Mouse (Mus musculus) G1E (cell line): Measurements from ENCODE around the gene Gm17087. TPM values are rescaled to one million over a fixed set of nuclear protein-coding genes. Genes with fewer than 3 reads are reported as not detected.

Source experiments
- ATAC-seq: 2 replicates; pipeline ENCODE4 v1.8.0; 2016; ENCODE audit warnings: mild to moderate bottlenecking; ENCODE audit not compliant: insufficient number of reproducible peaks, poor library complexity, low FRiP score, severe bottlenecking; ENCODE audit errors: extremely low read depth
- DNase-seq: peaks from one replicate; pipeline ENCODE4 v3.0.0; 2012; ENCODE audit warnings: low spot score
- H3K27me3 ChIP-seq: 2 replicates; pipeline ENCODE4 v1.6.1; 2012; ENCODE audit warnings: mild to moderate bottlenecking, low read length, inconsistent platforms; ENCODE audit not compliant: insufficient read depth
- H3K36me3 ChIP-seq: replicated peaks from 2 replicates; pipeline ENCODE3; 2012; ENCODE audit warnings: mild to moderate bottlenecking, inconsistent platforms
- H3K4me1 ChIP-seq: 2 replicates; pipeline ENCODE4 v1.6.1; 2012; ENCODE audit warnings: low read depth, low read length, inconsistent platforms, mixed read lengths; ENCODE audit not compliant: insufficient read depth
- H3K4me3 ChIP-seq: 2 replicates; pipeline ENCODE4 v1.5.1; 2012; ENCODE audit warnings: low read depth, mild to moderate bottlenecking, inconsistent platforms, low read length, moderate library complexity, mixed read lengths
- H3K9me3 ChIP-seq: replicated peaks from 2 replicates; pipeline ENCODE4 v1.6.1; 2012; ENCODE audit warnings: inconsistent platforms
- CTCF ChIP-seq: IDR thresholded peaks from 2 replicates; pipeline ENCODE4 v1.5.1; 2012; ENCODE audit warnings: low read depth, low read length, inconsistent platforms, mixed read lengths
- GATA1 ChIP-seq: IDR thresholded peaks from 2 replicates; pipeline ENCODE4 v1.6.1; 2012; ENCODE audit warnings: borderline replicate concordance, low read length, inconsistent platforms, mixed read lengths
- GATA2 ChIP-seq: IDR thresholded peaks from 2 replicates; pipeline ENCODE4 v1.6.1; 2012; ENCODE audit warnings: low read depth, low read length, inconsistent platforms, borderline replicate concordance
- POLR2AphosphoS5 ChIP-seq: IDR thresholded peaks from 2 replicates; pipeline ENCODE4 v1.6.1; 2012; ENCODE audit warnings: low read depth, low read length, inconsistent platforms; ENCODE audit not compliant: insufficient replicate concordance
- TAL1 ChIP-seq: conservative IDR thresholded peaks from 2 replicates; pipeline ENCODE4 v1.6.1; 2012; ENCODE audit warnings: low read depth, low read length, inconsistent platforms, mixed read lengths
- polyA plus RNA-seq: library from polyadenylated mRNA; stranded (reverse); fragments of >175 nt; gene quantifications from 2 replicates; pipeline ENCODE4 v1.2.3, GENCODE M21; 2012
- total RNA-seq, 2 experiments: library from RNA; stranded (forward) in 1 of 2; stranded (reverse) in 1 of 2; fragments of 200-1000 nt in 1 of 2; fragments of >200 nt in 1 of 2; fragmentation: Nextera tagmentation in 1 of 2; gene quantifications; 2 replicates each; pipeline ENCODE4 v1.2.3; 2014 to 2017

Gene Gm17087
- total and polyA plus RNA-seq, 3 experiments, result not detected

GRCm38 (mm10) chr17:8532609-8533008, 34.1 kb downstream of the Gm17087 start:
- ATAC-seq (no peak), DNase-seq (no peak)
- TF ChIP-seq TAL1 (no peak), GATA1 (no peak), CTCF (no peak), POLR2AphosphoS5 (no peak), GATA2 (no peak)
- no peak overlapping the region for H3K4me3 ChIP-seq
- no peaks in the 10 kb centered on the region for H3K36me3 ChIP-seq
- 0 out of 2 replicates have a peak, but pooled peaks cover 3% of the 10 kb centered on the region for H3K27me3 ChIP-seq
- H3K9me3 ChIP-seq, result no peaks in the 10 kb centered on the region; the same call in 1 of the 2 replicates
- no peaks in the 10 kb centered on the region for H3K4me1 ChIP-seq

- Histone ChIP-seq H3K9me3 (peaks cover 24% of the 10 kb centered on the region), H3K4me1 (no peaks in the 10 kb centered on the region), H3K36me3 (no peaks in the 10 kb centered on the region), H3K4me3 (no peak overlapping the region), H3K27me3 (peaks cover 17% of the 10 kb centered on the region)
- no peak for ATAC-seq
- no peak for DNase-seq
- TF ChIP-seq CTCF (no peak), TAL1 (no peak), POLR2AphosphoS5 (no peak), GATA1 (no peak), GATA2 (no peak)
These were observed 38.1 kb downstream of the Gm17087 start for GRCm38 (mm10) chr17:8528641-8529040.

GRCm38 (mm10) chr17:8526815-8527261, 39.9 kb downstream of the Gm17087 start:
- H3K4me1 ChIP-seq, result no peaks in the 10 kb centered on the region
- TF ChIP-seq POLR2AphosphoS5 (no peak), CTCF (no peak), GATA1 (no peak), GATA2 (no peak), TAL1 (no peak)
- no peak for ATAC-seq
- H3K9me3 ChIP-seq, result peaks cover 29% of the 10 kb centered on the region
- no peaks in the 10 kb centered on the region for H3K36me3 ChIP-seq
- peaks cover 22% of the 10 kb centered on the region for H3K27me3 ChIP-seq
- no peak for DNase-seq
- no peak overlapping the region for H3K4me3 ChIP-seq

GRCm38 (mm10) chr17:8525971-8526740, 40.6 kb downstream of the Gm17087 start:
- H3K4me1 ChIP-seq, result no peaks in the 10 kb centered on the region
- ATAC-seq (no peak), DNase-seq (no peak)
- TF ChIP-seq GATA2, result no peak
- TF ChIP-seq GATA1, result no peak
- no peak for TF ChIP-seq CTCF
- no peak for TF ChIP-seq TAL1
- no peak for TF ChIP-seq POLR2AphosphoS5
- no peaks in the 10 kb centered on the region for H3K36me3 ChIP-seq
- peaks cover 22% of the 10 kb centered on the region for H3K27me3 ChIP-seq
- peaks cover 29% of the 10 kb centered on the region for H3K9me3 ChIP-seq
- no peak overlapping the region for H3K4me3 ChIP-seq

- no peak within 1 kb of the TSS for H3K4me3 ChIP-seq
- DNase-seq (no peak), ATAC-seq (no peak)
- TF ChIP-seq GATA1 (no peak), GATA2 (no peak), POLR2AphosphoS5 (no peak), CTCF (no peak), TAL1 (no peak)
- peaks cover 29% of the 10 kb centered on the region for H3K9me3 ChIP-seq
- no peaks in the 10 kb centered on the region for H3K36me3 ChIP-seq
- H3K27me3 ChIP-seq, result peaks cover 22% of the 10 kb centered on the region
- no peaks in the 10 kb centered on the region for H3K4me1 ChIP-seq
These were observed 41.5 kb downstream of the Gm17087 start, which contains the start of gene Pde10a for GRCm38 (mm10) chr17:8525225-8525721. Pde10a (plus strand) TSS chr17:8525372.

GRCm38 (mm10) chr17:8524387-8525165, 42.2 kb downstream of the Gm17087 start:
- TF ChIP-seq GATA2 (no peak), POLR2AphosphoS5 (no peak), CTCF (no peak)
- ATAC-seq (no peak), DNase-seq (no peak)

More at GRCm38 (mm10) chr17:8524387-8525165, 42.2 kb downstream of the Gm17087 start:
- Histone ChIP-seq H3K4me1 (no peaks in the 10 kb centered on the region), H3K36me3 (no peaks in the 10 kb centered on the region), H3K9me3 (peaks cover 29% of the 10 kb centered on the region), H3K27me3 (peaks cover 22% of the 10 kb centered on the region), H3K4me3 (no peak overlapping the region)
